Mouse (Mus musculus) erythroblast, embryonic 14.5 days (primary cell): ENCODE results near the gene Eif4ebp2. TPM values are rescaled to one million over a fixed set of nuclear protein-coding genes. Genes with fewer than 3 reads are reported as not detected.

Experiments
- H3K27me3 ChIP-seq: 2 replicates; pipeline ENCODE4 v1.6.1; 2012; ENCODE audit warnings: inconsistent platforms; ENCODE audit not compliant: control insufficient read depth
- H3K36me3 ChIP-seq: 2 replicates; pipeline ENCODE4 v1.6.1; 2012; ENCODE audit warnings: mild to moderate bottlenecking, inconsistent platforms; ENCODE audit not compliant: control insufficient read depth
- H3K4me1 ChIP-seq: 2 replicates; pipeline ENCODE4 v1.6.1; 2012; ENCODE audit warnings: inconsistent platforms; ENCODE audit not compliant: control insufficient read depth
- H3K4me3 ChIP-seq: replicated peaks from 2 replicates; pipeline ENCODE3; 2012; ENCODE audit warnings: moderate library complexity, mild to moderate bottlenecking, inconsistent platforms
- H3K9me3 ChIP-seq: 2 replicates; pipeline ENCODE4 v1.6.1; 2012; ENCODE audit warnings: low read length, inconsistent platforms, mixed read lengths; ENCODE audit not compliant: control insufficient read depth
- GATA1 ChIP-seq: IDR thresholded peaks from 2 replicates; pipeline ENCODE4 v1.6.1; 2012; ENCODE audit warnings: low read length, inconsistent platforms, mixed read lengths
- TAL1 ChIP-seq: IDR thresholded peaks from 3 replicates; pipeline ENCODE4 v1.6.1; 2012; ENCODE audit warnings: low read length, inconsistent platforms, mixed read lengths
- polyA plus RNA-seq: library from polyadenylated mRNA; stranded (reverse); fragments of >175 nt; gene quantifications from 2 replicates; pipeline ENCODE4 v1.2.3, GENCODE M21; 2012

Eif4ebp2 gene
- polyA plus RNA-seq, 1 experiment, result 6.5 TPM

DNA sequence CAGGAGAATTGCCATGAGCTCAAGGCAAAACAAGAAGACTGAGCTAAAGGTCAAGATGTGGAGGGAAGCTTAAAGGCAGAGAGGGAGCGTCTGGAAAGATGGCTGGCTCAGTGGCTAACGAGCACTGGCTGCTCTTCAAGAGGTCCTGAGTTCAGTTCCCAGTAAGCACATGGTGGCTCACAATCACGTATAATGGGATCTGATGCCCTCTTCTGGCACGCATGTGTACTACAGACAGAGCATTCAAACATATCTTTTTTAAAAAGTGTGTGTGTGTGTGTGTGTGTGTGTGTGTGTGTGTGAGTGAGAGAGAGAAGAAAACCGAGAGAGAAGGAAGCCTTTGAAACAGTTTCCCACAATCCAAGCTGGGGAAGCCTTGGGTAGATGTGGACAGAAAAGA lies 50.0 kb downstream of the Eif4ebp2 start:
- Histone ChIP-seq H3K4me3 (no peak overlapping the region), H3K4me1 (peaks cover 8% of the 10 kb centered on the region), H3K36me3 (no peaks in the 10 kb centered on the region), H3K9me3 (peaks cover 3% of the 10 kb centered on the region; the same call in 1 of the 2 replicates), H3K27me3 (peaks cover 21% of the 10 kb centered on the region)
- TF ChIP-seq GATA1, result no peak
- TF ChIP-seq TAL1, result no peak

DNA sequence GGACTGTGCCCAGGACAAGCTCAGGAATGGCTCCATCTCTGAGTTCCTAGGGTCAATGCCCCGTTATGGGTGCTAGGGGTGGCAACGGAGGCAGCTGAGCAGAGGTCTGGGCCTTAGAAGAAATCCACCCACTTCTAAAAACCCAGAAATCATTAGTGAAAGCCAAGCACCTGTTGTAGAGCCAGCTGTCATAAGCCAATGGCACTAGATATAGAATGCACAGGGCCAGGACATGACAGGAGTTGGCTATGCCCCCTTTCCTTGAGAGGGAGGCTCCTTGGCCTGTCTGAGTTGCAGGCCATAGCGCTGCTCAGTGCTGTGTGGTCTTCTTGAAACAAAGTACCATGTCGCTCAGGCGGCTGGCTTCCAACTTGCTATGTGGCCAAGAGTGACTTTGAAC lies 52.1 kb downstream of the Eif4ebp2 start:
- TF ChIP-seq GATA1, result no peak
- no peak for TF ChIP-seq TAL1
- Histone ChIP-seq H3K36me3 (no peaks in the 10 kb centered on the region), H3K4me1 (peaks cover 5% of the 10 kb centered on the region), H3K4me3 (no peak overlapping the region), H3K27me3 (peaks cover 2% of the 10 kb centered on the region), H3K9me3 (peaks cover 3% of the 10 kb centered on the region; the same call in 1 of the 2 replicates)

DNA sequence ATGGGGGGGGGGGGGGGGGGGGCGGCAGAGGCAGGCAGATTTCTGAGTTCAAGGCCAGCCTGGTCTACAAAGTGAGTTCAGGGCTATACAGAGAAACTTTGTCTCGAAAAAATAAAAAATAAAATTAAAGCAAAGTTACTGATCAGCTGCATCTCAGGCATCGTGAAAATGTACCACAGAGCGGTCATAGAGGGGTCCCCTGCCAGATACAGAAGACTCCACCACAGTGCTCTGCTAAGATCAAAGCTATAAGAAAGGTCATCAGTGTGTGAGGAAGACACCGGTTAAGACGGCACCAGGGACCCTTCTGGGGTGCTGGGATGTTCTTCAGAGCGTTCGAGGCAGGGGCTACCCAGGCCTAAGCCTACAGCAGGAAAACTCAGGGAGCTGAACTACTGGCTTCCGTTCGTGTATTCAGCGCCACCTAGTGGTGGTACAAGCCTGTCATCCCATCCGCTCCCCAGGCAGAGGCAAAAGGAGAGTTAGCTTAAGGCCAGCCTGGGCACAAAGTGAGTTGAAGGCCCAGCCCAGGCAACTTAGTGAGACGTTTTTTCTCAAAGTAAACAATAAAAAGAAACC lies 53.2 kb downstream of the Eif4ebp2 start:
- H3K36me3 ChIP-seq, result no peaks in the 10 kb centered on the region
- peaks cover 3% of the 10 kb centered on the region; the same call in 1 of the 2 replicates for H3K9me3 ChIP-seq
- no peak overlapping the region for H3K4me3 ChIP-seq
- peaks cover 5% of the 10 kb centered on the region for H3K4me1 ChIP-seq
- H3K27me3 ChIP-seq, result peaks cover 4% of the 10 kb centered on the region
- no peak for TF ChIP-seq GATA1
- no peak for TF ChIP-seq TAL1

DNA sequence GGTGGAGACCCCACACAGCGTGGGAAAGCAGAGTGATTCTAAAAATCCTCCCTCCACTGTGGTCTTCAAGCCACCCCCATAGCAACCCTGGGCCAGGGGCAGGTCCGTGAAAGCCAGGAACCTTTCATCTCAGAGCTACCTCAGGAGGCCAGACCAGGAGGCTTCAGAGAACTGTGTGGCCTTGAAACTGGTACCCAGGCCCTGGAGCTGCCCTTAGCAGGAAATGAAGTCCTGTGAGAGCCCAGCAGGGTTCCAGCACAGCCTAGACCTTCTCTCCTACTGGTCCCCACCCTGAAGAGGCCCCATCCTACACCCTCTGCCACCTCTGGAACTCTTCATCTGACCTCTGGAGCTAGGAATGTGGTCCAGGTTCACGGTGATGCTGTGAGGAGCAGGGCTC lies 54.3 kb downstream of the Eif4ebp2 start:
- H3K4me3 ChIP-seq, result no peak overlapping the region
- H3K9me3 ChIP-seq, result peaks cover 3% of the 10 kb centered on the region; the same call in 1 of the 2 replicates
- peaks cover 9% of the 10 kb centered on the region for H3K27me3 ChIP-seq
- TF ChIP-seq TAL1 (no peak), GATA1 (no peak)
- H3K36me3 ChIP-seq, result no peaks in the 10 kb centered on the region
- peaks cover 5% of the 10 kb centered on the region for H3K4me1 ChIP-seq

DNA sequence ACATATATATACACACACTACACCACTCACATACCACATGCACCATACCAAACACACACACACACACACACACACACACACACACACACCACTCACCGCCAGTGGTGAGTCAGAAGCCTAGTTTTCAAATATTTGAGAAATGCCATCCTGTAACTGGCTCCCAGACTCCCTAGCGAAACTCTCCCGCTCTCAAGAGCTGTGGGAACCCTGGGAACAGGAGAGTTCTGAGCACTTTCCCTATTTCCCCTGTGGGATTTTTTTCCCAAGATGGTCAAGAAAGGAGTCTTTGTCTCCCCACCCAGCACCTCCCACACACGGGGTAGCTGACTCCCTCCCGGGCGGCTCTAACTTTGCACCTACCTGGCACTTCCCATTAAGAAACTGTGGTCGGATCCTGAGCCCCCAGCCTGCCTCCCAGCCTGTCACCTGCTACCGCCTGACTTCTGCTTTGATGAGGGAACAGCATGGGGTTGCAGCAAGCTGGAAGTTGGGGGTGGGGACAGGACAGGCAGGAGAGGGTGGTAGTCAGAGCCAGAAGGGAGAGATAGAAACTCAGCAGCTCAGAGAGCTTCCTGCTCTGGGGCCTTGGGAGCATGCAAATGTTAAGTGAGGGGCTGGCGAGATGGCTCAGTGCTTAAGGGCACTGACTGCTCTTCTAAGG lies 57.9 kb downstream of the Eif4ebp2 start:
- H3K36me3 ChIP-seq, result no peaks in the 10 kb centered on the region
- no peaks in the 10 kb centered on the region for H3K9me3 ChIP-seq
- peaks cover 3% of the 10 kb centered on the region for H3K4me1 ChIP-seq
- peaks cover 13% of the 10 kb centered on the region for H3K27me3 ChIP-seq
- TF ChIP-seq GATA1 (no peak), TAL1 (no peak)
- H3K4me3 ChIP-seq, result no peak overlapping the region

DNA sequence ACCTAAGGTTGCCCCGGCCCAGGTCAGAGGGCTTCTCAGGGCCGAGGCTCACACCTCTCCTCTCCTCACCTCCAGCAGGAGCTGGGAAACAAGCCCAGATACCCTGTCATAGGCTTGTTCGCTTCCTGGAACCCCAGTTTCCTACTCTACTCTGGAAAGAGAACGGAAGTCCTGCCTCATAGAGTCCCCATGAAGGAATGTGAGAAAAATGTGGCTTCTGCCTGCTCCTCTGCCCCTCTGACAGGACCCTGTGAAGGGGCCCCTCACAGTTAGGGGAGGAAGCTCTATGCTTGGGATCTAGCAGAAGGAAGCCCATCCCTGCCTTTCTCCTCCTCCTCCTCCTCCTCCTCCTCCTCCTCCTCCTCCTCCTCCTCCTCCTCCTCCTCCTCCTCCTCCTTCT lies 59.9 kb downstream of the Eif4ebp2 start:
- no peak overlapping the region for H3K4me3 ChIP-seq
- no peak for TF ChIP-seq GATA1
- no peak for TF ChIP-seq TAL1
- peaks cover 13% of the 10 kb centered on the region for H3K27me3 ChIP-seq
- no peaks in the 10 kb centered on the region for H3K4me1 ChIP-seq
- H3K9me3 ChIP-seq, result no peaks in the 10 kb centered on the region
- H3K36me3 ChIP-seq, result no peaks in the 10 kb centered on the region

DNA sequence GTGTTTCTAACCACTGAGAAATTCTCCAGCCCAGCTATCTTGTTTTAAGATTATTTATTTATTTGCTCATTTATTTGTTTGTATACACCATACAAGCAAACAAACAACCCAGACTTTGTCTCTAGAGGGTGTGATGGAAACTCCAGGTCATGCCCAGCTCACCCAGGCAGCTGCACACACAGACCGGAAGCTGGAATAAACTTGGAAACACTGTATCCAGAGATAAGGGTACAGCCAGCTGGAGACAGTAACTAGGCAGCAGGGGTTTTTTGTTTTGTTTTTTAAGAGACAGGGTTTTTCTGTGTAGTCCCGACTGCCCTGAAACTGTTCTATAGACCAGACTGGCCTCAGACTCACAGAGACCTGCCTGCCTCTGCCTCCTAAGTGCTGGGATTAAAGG lies 62.3 kb downstream of the Eif4ebp2 start:
- H3K9me3 ChIP-seq, result no peaks in the 10 kb centered on the region
- no peaks in the 10 kb centered on the region for H3K4me1 ChIP-seq
- peaks cover 17% of the 10 kb centered on the region for H3K27me3 ChIP-seq
- H3K36me3 ChIP-seq, result no peaks in the 10 kb centered on the region
- TF ChIP-seq GATA1 (no peak), TAL1 (no peak)
- no peak overlapping the region for H3K4me3 ChIP-seq

DNA sequence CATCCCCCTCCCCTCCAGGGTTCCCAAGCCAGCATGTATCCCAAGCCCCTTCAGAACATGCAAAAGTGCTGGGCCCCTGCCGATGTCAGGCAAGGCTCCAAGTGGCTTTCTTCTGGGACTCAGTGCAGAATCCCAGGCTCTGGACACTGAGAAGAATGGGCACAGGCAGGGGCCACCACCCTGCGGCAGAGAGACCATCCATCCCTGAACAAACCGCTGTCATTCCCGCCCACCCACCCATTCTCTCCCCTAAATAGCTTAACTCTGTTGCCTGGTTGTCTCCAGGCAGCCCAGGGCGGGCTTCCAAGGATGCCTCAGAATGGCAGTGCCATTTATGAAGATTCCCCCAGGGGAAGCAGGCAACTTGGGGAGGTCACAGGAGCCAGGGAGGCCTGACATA lies 63.4 kb downstream of the Eif4ebp2 start:
- Histone ChIP-seq H3K9me3 (no peaks in the 10 kb centered on the region), H3K4me3 (no peak overlapping the region), H3K36me3 (no peaks in the 10 kb centered on the region), H3K4me1 (no peaks in the 10 kb centered on the region), H3K27me3 (peaks cover 24% of the 10 kb centered on the region)
- TF ChIP-seq GATA1, result no peak
- TF ChIP-seq TAL1, result no peak

DNA sequence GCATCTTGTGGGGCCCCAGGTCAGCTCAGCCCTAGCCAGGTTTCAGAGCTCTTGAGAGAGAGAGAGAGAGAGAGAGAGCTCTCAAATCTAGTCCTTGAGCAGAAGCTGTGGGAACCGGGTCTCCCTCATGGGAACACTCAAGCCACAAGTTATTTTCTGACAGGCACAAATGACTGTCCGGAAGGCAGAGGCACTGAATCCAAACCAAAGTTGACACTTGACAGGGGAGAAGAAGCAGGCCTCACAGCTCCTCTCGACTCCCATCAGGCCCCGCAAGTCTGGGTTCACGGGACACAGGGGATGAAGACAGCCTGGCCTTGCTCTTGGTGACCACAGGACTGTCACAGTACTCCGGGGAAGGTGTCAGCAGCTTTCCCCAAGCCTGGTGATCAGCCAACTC lies 66.2 kb downstream of the Eif4ebp2 start:
- peaks cover 14% of the 10 kb centered on the region for H3K4me1 ChIP-seq
- no peaks in the 10 kb centered on the region for H3K36me3 ChIP-seq
- H3K27me3 ChIP-seq, result peaks cover 43% of the 10 kb centered on the region
- TF ChIP-seq TAL1 (no peak), GATA1 (no peak)
- H3K9me3 ChIP-seq, result no peaks in the 10 kb centered on the region; the same call in 1 of the 2 replicates
- H3K4me3 ChIP-seq, result no peak overlapping the region
